Comparison of ENCODE assay signal across 13 mouse cellular contexts in the genomic region with DNA sequence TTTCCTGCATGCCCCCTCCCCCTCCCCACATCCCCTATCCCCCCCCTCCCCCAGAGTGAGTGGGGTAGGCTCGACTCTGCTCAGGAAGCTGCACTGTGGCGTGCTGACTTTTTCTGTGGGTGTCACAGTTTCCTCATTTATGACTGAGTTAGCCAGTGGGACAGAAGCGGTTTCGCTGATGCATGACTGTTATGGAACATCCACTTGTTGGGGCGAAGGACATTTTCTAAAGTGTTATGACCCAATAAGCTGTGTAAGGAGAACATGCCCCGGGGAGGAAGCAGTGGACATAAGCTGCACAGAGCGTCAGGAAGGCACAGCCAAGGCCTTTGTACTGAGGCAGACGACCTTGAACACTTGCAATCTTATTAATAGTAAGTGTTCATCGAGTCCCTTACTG. TPM values are rescaled to one million over a fixed set of nuclear protein-coding genes. Genes with fewer than 3 reads are reported as not detected.
DNase-seq lines count a peak whose midpoint lies in the region; ATAC-seq and TF ChIP-seq lines count a peak whose summit lies in the region.
"Had no signal": no experiment of that assay in that cellular context is flagged by ENCODE, and none has a peak within 500 bp of the region (broad histone marks: within the 10 kb centered on the region; RNA-seq: fewer than 3 reads in every experiment).

No protein-coding gene starts in this region.

- TF ChIP-seq EP300 in heart, postnatal 0 days (IDR thresholded peaks at IDR 0.05; ENCODE audit: low read depth) = no peak

- no peaks in the 10 kb centered on the region for H3K4me1 ChIP-seq in heart, postnatal 0 days (ENCODE audit: control insufficient read depth, insufficient read depth)
- no peaks in the 10 kb centered on the region for H3K4me1 ChIP-seq in heart, embryonic 12.5 days (replicated peaks)
- 0 out of 2 replicates have a peak, but pooled peaks cover 2% of the 10 kb centered on the region for H3K4me1 ChIP-seq in brown adipose tissue, adult 24 weeks (ENCODE audit: control insufficient read depth, insufficient read depth, insufficient read length, low read length)
- H3K4me1 ChIP-seq: hindbrain, embryonic 15.5 days; lung, embryonic 15.5 days had no signal

- ATAC-seq in heart, postnatal 0 days (ENCODE audit: insufficient read depth, low read depth) = 0 out of 2 replicates have a peak, but pooled peaks have one; percentile 11
- no peak for ATAC-seq in heart, embryonic 12.5 days (ENCODE audit: insufficient number of reproducible peaks, low FRiP score)

- no peak for TF ChIP-seq CTCF in heart, postnatal 0 days (IDR thresholded peaks at IDR 0.05; ENCODE audit: low read depth)

- no peak for DNase-seq in heart, postnatal 0 days (ENCODE audit: low spot score)
- peak; percentile 23 for DNase-seq in CD4-positive, CD25-positive, alpha-beta regulatory T cell, adult 2 months (ENCODE audit: low read depth, low spot score)
- DNase-seq in skeletal muscle tissue, adult 2 months (ENCODE audit: low read depth, low spot score) = peak; percentile 3
- DNase-seq in frontal cortex, postnatal 10 days (ENCODE audit: low spot score in 2 of 2) = no peak
- no peak for DNase-seq in cerebellum, postnatal 4 days (ENCODE audit: low spot score in 2 of 2)
- DNase-seq: embryo, embryonic 11 days; kidney, adult 9 months; left cerebral cortex, postnatal 4 days; spleen, adult 18-20 months had no signal

- no peak overlapping the region for H3K27ac ChIP-seq in heart, postnatal 0 days (ENCODE audit: low read depth)
- H3K27ac ChIP-seq in heart, embryonic 12.5 days (ENCODE audit: poor library complexity, severe bottlenecking) = no peak overlapping the region
- peak overlapping the region; percentile 22; the same call in 1 of the 2 replicates for H3K27ac ChIP-seq in brown adipose tissue, adult 24 weeks (replicated peaks; ENCODE audit: low read depth, low read length)
- H3K27ac ChIP-seq: hindbrain, embryonic 15.5 days; lung, embryonic 15.5 days had no signal

- 59% methylated on average over 9 of the region's 9 CpGs for WGBS in heart, postnatal 0 days
- 67% methylated on average over 9 of the region's 9 CpGs for WGBS in heart, embryonic 12.5 days

- no peak overlapping the region for H3K9ac ChIP-seq in heart, postnatal 0 days (replicated peaks; ENCODE audit: low read depth, low read length)
- H3K9ac ChIP-seq in heart, embryonic 12.5 days = no peak overlapping the region
- H3K9ac ChIP-seq: hindbrain, embryonic 15.5 days; lung, embryonic 15.5 days had no signal

- no peak overlapping the region for H3K4me3 ChIP-seq in heart, postnatal 0 days (ENCODE audit: low read depth, low read length)
- H3K4me3 ChIP-seq in heart, embryonic 12.5 days = no peak overlapping the region
- no peak overlapping the region for H3K4me3 ChIP-seq in brown adipose tissue, adult 24 weeks (ENCODE audit: insufficient read depth, low read depth, low read length)
- H3K4me3 ChIP-seq: hindbrain, embryonic 15.5 days; lung, embryonic 15.5 days had no signal

- H3K4me2 ChIP-seq in heart, postnatal 0 days (ENCODE audit: low read depth, low read length) = no peak overlapping the region
- H3K4me2 ChIP-seq in heart, embryonic 12.5 days = no peak overlapping the region
- H3K4me2 ChIP-seq: hindbrain, embryonic 15.5 days; lung, embryonic 15.5 days had no signal

- no peaks in the 10 kb centered on the region for H3K9me3 ChIP-seq in heart, postnatal 0 days (replicated peaks; ENCODE audit: control insufficient read depth, low read length)
- no peaks in the 10 kb centered on the region for H3K9me3 ChIP-seq in heart, embryonic 12.5 days (replicated peaks)
- H3K9me3 ChIP-seq: hindbrain, embryonic 15.5 days; lung, embryonic 15.5 days had no signal

- no peaks in the 10 kb centered on the region for H3K27me3 ChIP-seq in heart, postnatal 0 days (ENCODE audit: control insufficient read depth, insufficient read depth, low read length)
- no peaks in the 10 kb centered on the region for H3K27me3 ChIP-seq in heart, embryonic 12.5 days (replicated peaks)
- H3K27me3 ChIP-seq: hindbrain, embryonic 15.5 days; lung, embryonic 15.5 days had no signal

- peaks cover 48% of the 10 kb centered on the region for H3K36me3 ChIP-seq in heart, postnatal 0 days (replicated peaks; ENCODE audit: control insufficient read depth, insufficient read depth, low read length)
- peaks cover 78% of the 10 kb centered on the region for H3K36me3 ChIP-seq in heart, embryonic 12.5 days

RNA-seq across cellular contexts. Expression of a gene that starts 29.7 kb away (rescaled TPM):
- total RNA-seq in heart, postnatal 0 days (2014; rRNA removed; ENCODE audit: low replicate concordance) = 181 and 286 TPM in 2 replicates
- polyA plus RNA-seq in heart, postnatal 0 days (2015; fragmentation: Nextera tagmentation; extraction: Ambion mirVana) = 62.8 and 65.0 TPM in 2 replicates
- polyA plus RNA-seq in heart, embryonic 12.5 days (2016; fragmentation: Nextera tagmentation; extraction: Ambion mirVana) = 108 and 116 TPM in 2 replicates
- polyA plus RNA-seq in brown adipose tissue, adult 24 weeks (2012; ENCODE audit: insufficient read depth, insufficient read length, missing spikeins) = 76.5 and 93.5 TPM in 2 replicates

Comparison
In these comparisons a context has a peak if more than half of its experiments do, and no peak if none do; other contexts are left out.
1. DNase-seq: peak in CD4-positive, CD25-positive, alpha-beta regulatory T cell, adult 2 months (single experiment) and skeletal muscle tissue, adult 2 months (single experiment); none in heart, postnatal 0 days (single experiment), frontal cortex, postnatal 10 days (0 of 2) and cerebellum, postnatal 4 days (0 of 2).